Mouse (Mus musculus) kidney, embryonic 15.5 days (tissue): ENCODE measurements around the gene Znrf3. TPM values are rescaled to one million over a fixed set of nuclear protein-coding genes. Genes with fewer than 3 reads are reported as not detected.

ENCODE experiments used
- ATAC-seq: fragments of 200-750 bp; cut with Nextera tagmentation; replicated peaks from 2 replicates; pipeline ENCODE4 v1.8.0; 2017; ENCODE audit warnings: moderate TSS enrichment; ENCODE audit not compliant: low FRiP score
- H3K27ac ChIP-seq: fragments of 300-500 bp; sonication (generic); 2 replicates; pipeline ENCODE4 v1.5.1; 2015; ENCODE audit warnings: mild to moderate bottlenecking, inconsistent platforms
- H3K27me3 ChIP-seq: fragments of 300-500 bp; sonication (generic); 2 replicates; pipeline ENCODE4 v1.6.1; 2015; ENCODE audit warnings: inconsistent platforms
- H3K36me3 ChIP-seq: fragments of 300-500 bp; sonication (generic); 2 replicates; pipeline ENCODE4 v1.6.1; 2015; ENCODE audit warnings: inconsistent platforms
- H3K4me1 ChIP-seq: fragments of 300-500 bp; sonication (generic); 2 replicates; pipeline ENCODE4 v1.6.1; 2015; ENCODE audit warnings: inconsistent platforms
- H3K4me2 ChIP-seq: fragments of 300-500 bp; sonication (generic); 2 replicates; pipeline ENCODE4 v1.6.1; 2015; ENCODE audit warnings: moderate library complexity, mild to moderate bottlenecking, inconsistent platforms
- H3K4me3 ChIP-seq: fragments of 300-500 bp; sonication (generic); replicated peaks from 2 replicates; pipeline ENCODE4 v1.5.1; 2015; ENCODE audit warnings: mild to moderate bottlenecking, inconsistent platforms
- H3K9ac ChIP-seq: fragments of 300-500 bp; sonication (generic); 2 replicates; pipeline ENCODE4 v1.6.1; 2015; ENCODE audit warnings: mild to moderate bottlenecking, inconsistent platforms
- H3K9me3 ChIP-seq: fragments of 300-500 bp; sonication (generic); replicated peaks from 2 replicates; pipeline ENCODE4 v1.6.1; 2016; ENCODE audit warnings: inconsistent platforms
- WGBS: fragments of 180-500 bp; shearing (Covaris S2); methylation state at CpG from one replicate; pipeline ENCODE4 v1.1.7; 2015; ENCODE audit warnings: mixed read lengths; 5-methylcytosine and 5-hydroxymethylcytosine counted together
- polyA plus RNA-seq: library from polyadenylated mRNA; unstranded; fragments of >200 nt; fragmentation: Nextera tagmentation; extraction: Ambion mirVana; gene quantifications from 2 replicates; pipeline ENCODE4 v1.2.1, GENCODE M21; 2015

Gene Znrf3
- polyA plus RNA-seq, 1 experiment from 2014 or later, result 17.5 TPM

DNA sequence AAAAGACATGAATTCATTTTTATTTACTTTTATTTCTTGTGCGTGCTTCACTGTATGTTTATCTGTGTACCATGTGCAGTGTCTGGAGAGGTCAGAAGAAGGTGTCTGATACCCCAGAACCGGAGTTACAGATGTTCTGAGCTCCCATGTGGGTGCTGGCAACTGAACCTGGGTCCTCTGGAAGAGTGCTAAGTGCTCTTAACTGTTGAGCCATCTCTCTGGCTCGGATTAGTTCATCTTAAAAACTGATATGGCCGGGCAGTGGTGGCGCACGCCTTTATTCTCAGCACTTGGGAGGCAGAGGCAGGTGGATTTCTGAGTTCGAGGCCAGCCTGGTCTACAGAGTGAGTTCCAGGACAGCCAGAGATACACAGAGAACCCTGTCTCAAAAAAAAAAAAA, 201.4 kb downstream of the Znrf3 start:
- H3K4me1 ChIP-seq, result peaks cover 56% of the 10 kb centered on the region

DNA sequence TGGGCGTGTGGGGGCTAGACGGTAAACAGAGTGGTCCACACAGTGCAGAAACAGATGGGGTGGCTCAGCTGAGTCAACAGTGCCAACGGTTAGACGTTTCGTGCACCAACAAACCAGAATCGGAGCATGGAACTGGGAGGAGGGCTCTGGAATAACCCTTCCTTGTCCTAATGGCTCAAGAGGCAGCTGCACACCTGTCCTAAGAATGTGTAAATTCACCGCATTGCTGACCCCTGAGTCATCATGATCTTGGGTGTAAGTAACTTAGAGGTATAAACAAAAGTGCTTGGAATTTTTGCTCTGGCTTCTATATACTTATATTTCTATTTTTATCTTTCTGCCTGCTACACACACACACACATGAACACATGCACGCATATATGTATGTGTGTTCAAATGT, 202.5 kb downstream of the Znrf3 start:
- 67% methylated on average over 8 of the region's 8 CpGs for WGBS
- Histone ChIP-seq H3K4me2 (no peak overlapping the region), H3K36me3 (peaks cover 37% of the 10 kb centered on the region), H3K9me3 (no peaks in the 10 kb centered on the region), H3K4me3 (no peak overlapping the region), H3K27ac (0 out of 2 replicates have a peak overlapping the region, but pooled peaks have one; percentile 45), H3K9ac (no peak overlapping the region), H3K4me1 (peaks cover 56% of the 10 kb centered on the region), H3K27me3 (no peaks in the 10 kb centered on the region)
- ATAC-seq, result no peak

More for the DNA sequence above, 201.4 kb downstream of the Znrf3 start:
- 98% methylated on average over 7 of the region's 7 CpGs for WGBS
- H3K9me3 ChIP-seq, result no peaks in the 10 kb centered on the region
- no peak overlapping the region for H3K9ac ChIP-seq
- H3K27ac ChIP-seq, result no peak overlapping the region
- no peak for ATAC-seq
- no peaks in the 10 kb centered on the region for H3K27me3 ChIP-seq
- no peak overlapping the region for H3K4me3 ChIP-seq
- H3K4me2 ChIP-seq, result no peak overlapping the region
- peaks cover 27% of the 10 kb centered on the region for H3K36me3 ChIP-seq

DNA sequence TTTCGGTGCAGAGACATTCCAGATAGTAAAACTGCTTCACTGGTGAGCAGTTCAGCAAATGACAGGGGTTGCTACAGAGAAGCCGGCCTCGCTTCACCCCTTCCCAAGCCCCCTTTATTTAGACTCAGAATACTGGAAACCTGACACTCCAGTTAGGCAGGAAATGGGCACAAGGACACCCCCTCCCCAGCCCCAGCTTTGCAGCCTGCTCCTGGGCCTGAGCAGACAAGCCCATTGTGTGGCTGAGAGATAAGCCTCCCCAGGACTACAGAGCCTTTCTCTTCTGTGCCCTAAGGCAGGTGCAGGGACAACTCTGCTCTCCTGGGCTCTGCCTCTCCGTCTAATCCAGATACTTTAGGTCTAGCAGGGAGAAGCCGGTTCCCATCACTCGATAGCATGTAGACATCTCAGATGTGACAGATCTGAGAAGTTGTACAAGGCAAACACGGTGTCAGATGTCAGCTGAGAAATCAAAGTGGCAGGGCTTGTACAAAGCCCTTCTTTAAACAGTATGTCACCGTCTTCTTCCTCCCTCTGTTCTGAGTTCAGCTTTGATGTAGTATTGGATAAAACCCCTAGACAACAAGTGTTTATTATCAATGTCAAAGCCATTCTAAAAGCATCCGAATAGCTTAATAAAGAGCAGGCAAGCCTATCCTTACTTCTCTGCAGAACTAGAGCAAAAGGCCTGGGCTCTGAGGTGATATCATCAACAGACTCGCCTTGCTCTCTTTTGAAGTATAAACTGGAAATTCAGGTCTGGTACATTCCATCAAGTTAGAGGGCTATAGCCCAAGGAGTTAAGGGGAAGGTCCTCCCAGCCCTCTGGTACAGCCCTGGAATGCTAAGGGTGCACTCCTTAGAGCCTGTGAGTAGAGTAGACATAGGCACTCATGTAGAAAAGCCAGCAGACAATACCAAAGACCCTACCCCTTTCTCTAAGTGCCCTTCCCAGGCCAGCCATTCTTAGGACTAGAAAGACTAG, 204.6 kb downstream of the Znrf3 start:
- H3K4me3 ChIP-seq, result no peak overlapping the region
- WGBS, result 7% methylated on average over 10 of the region's 10 CpGs

More for the DNA sequence above, 204.6 kb downstream of the Znrf3 start:
- Histone ChIP-seq H3K27ac (peak overlapping the region; percentile 90), H3K36me3 (peaks cover 41% of the 10 kb centered on the region), H3K27me3 (no peaks in the 10 kb centered on the region), H3K4me2 (peak overlapping the region; percentile 38), H3K4me1 (peaks cover 48% of the 10 kb centered on the region), H3K9me3 (no peaks in the 10 kb centered on the region), H3K9ac (no peak overlapping the region)
- ATAC-seq, result peak; percentile 75

Other genes with a start within 250 kb of the Znrf3 start
- 21.8 and 22.9 TPM in 2 replicates for gene Kremen1, start 183.3 kb downstream of the Znrf3 start, polyA plus RNA-seq
- 189 and 200 TPM in 2 replicates for gene Xbp1, start 75.8 kb upstream of the Znrf3 start, polyA plus RNA-seq
- gene Ccdc117, start 97.3 kb upstream of the Znrf3 start, polyA plus RNA-seq, result 18.8 and 19.7 TPM in 2 replicates
- gene Ankrd36, start 124.8 kb upstream of the Znrf3 start, polyA plus RNA-seq, result not detected in 2 replicates